Mouse (Mus musculus) intestine, postnatal 0 days (tissue): ENCODE data around the gene Tmem259. TPM values are rescaled to one million over a fixed set of nuclear protein-coding genes. Genes with fewer than 3 reads are reported as not detected.
A peak's percentile ranks its signal among the peaks of the same experiment; 100 is the strongest.

Experiments used
- ATAC-seq: fragments of 200-750 bp; cut with Nextera tagmentation; 2 replicates; pipeline ENCODE4 v1.8.0; 2017; ENCODE audit warnings: mild to moderate bottlenecking, moderate TSS enrichment, moderate library complexity
- H3K27ac ChIP-seq: fragments of 300-500 bp; sonication (generic); 2 replicates; pipeline ENCODE4 v1.5.1; 2014; ENCODE audit warnings: mild to moderate bottlenecking, low read depth, low read length, moderate library complexity
- H3K27me3 ChIP-seq: fragments of 300-500 bp; sonication (generic); replicated peaks from 2 replicates; pipeline ENCODE4 v1.6.1; 2014; ENCODE audit warnings: low read length, mixed read lengths; ENCODE audit not compliant: control insufficient read depth, insufficient read depth
- H3K36me3 ChIP-seq: fragments of 300-500 bp; sonication (generic); 2 replicates; pipeline ENCODE4 v1.6.1; 2014; ENCODE audit warnings: mild to moderate bottlenecking, moderate library complexity; ENCODE audit not compliant: control insufficient read depth, insufficient read depth
- H3K4me1 ChIP-seq: fragments of 300-500 bp; sonication (generic); replicated peaks from 2 replicates; pipeline ENCODE4 v1.6.1; 2014; ENCODE audit warnings: antibody characterized with exemption, low read length, mixed read lengths; ENCODE audit not compliant: control insufficient read depth, insufficient read depth
- H3K4me2 ChIP-seq: fragments of 300-500 bp; sonication (generic); replicated peaks from 2 replicates; pipeline ENCODE4 v1.6.1; 2014; ENCODE audit warnings: low read depth, mild to moderate bottlenecking, moderate library complexity
- H3K4me3 ChIP-seq: fragments of 300-500 bp; sonication (generic); 2 replicates; pipeline ENCODE4 v1.5.1; 2014; ENCODE audit warnings: low read depth, low read length
- H3K9ac ChIP-seq: fragments of 300-500 bp; sonication (generic); 2 replicates; pipeline ENCODE4 v1.6.1; 2014; ENCODE audit warnings: mild to moderate bottlenecking, low read depth, low read length
- H3K9me3 ChIP-seq: fragments of 300-500 bp; sonication (generic); 2 replicates; pipeline ENCODE4 v1.6.1; 2016; ENCODE audit warnings: mixed run types; ENCODE audit not compliant: control insufficient read depth
- CTCF ChIP-seq: sonication (generic); IDR thresholded peaks from 2 replicates; pipeline ENCODE4 v1.5.1; 2016; ENCODE audit warnings: low read depth, mild to moderate bottlenecking, control low read depth, antibody characterized with exemption, moderate library complexity
- WGBS: fragments of 180-500 bp; shearing (Covaris S2); extraction: QIAGEN DNeasy Blood & Tissue Kit; methylation state at CpG from one replicate; pipeline ENCODE4 v1.1.7; 2014; 5-methylcytosine and 5-hydroxymethylcytosine counted together
- polyA plus RNA-seq: library from polyadenylated mRNA; unstranded; fragments of >200 nt; fragmentation: Nextera tagmentation; extraction: Ambion mirVana; gene quantifications from 2 replicates; pipeline ENCODE4 v1.2.1, GENCODE M21; 2015

Gene Tmem259
- polyA plus RNA-seq, 1 experiment from 2014 or later = 24.7 TPM

- Histone ChIP-seq H3K4me3 (no peak overlapping the region), H3K9ac (no peak overlapping the region), H3K4me1 (no peaks in the 10 kb centered on the region), H3K9me3 (no peaks in the 10 kb centered on the region), H3K27ac (no peak overlapping the region), H3K36me3 (no peaks in the 10 kb centered on the region), H3K27me3 (0 out of 2 replicates have a peak, but pooled peaks cover 3% of the 10 kb centered on the region), H3K4me2 (no peak overlapping the region)
- no peak for TF ChIP-seq CTCF
- WGBS = 85% methylated on average over 12 of the region's 12 CpGs
- ATAC-seq = no peak
Observed at GRCm38 (mm10) chr10:80022164-80022563, 38.0 kb upstream of the Tmem259 start.

- no peak for TF ChIP-seq CTCF
- Histone ChIP-seq H3K27ac (no peak overlapping the region), H3K9me3 (no peaks in the 10 kb centered on the region), H3K9ac (no peak overlapping the region), H3K36me3 (no peaks in the 10 kb centered on the region), H3K4me3 (no peak overlapping the region), H3K4me2 (no peak overlapping the region), H3K4me1 (no peaks in the 10 kb centered on the region), H3K27me3 (0 out of 2 replicates have a peak, but pooled peaks cover 3% of the 10 kb centered on the region)
- WGBS = 77% methylated on average over 13 of the region's 13 CpGs
- ATAC-seq = no peak
Observed at GRCm38 (mm10) chr10:80021320-80021641, 37.2 kb upstream of the Tmem259 start.

- no peak overlapping the region for H3K4me3 ChIP-seq
Observed at GRCm38 (mm10) chr10:80020603-80021319, 36.6 kb upstream of the Tmem259 start.

GRCm38 (mm10) chr10:80020191-80020590 is 36.1 kb upstream of the Tmem259 start:
- H3K4me1 ChIP-seq = no peaks in the 10 kb centered on the region
- WGBS = 61% methylated on average over 11 of the region's 11 CpGs

More at GRCm38 (mm10) chr10:80020603-80021319, 36.6 kb upstream of the Tmem259 start:
- H3K27me3 ChIP-seq = 0 out of 2 replicates have a peak, but pooled peaks cover 3% of the 10 kb centered on the region
- no peaks in the 10 kb centered on the region for H3K36me3 ChIP-seq
- no peak for ATAC-seq
- H3K4me2 ChIP-seq = no peak overlapping the region
- TF ChIP-seq CTCF = peak; percentile 22; the same call in 1 of the 2 replicates
- H3K27ac ChIP-seq = no peak overlapping the region
- H3K4me1 ChIP-seq = no peaks in the 10 kb centered on the region
- 79% methylated on average over 18 of the region's 18 CpGs for WGBS
- H3K9ac ChIP-seq = no peak overlapping the region
- H3K9me3 ChIP-seq = no peaks in the 10 kb centered on the region

GRCm38 (mm10) chr10:80019471-80020131 is 35.5 kb upstream of the Tmem259 start:
- 0 out of 2 replicates have a peak, but pooled peaks cover 3% of the 10 kb centered on the region for H3K27me3 ChIP-seq
- no peaks in the 10 kb centered on the region for H3K9me3 ChIP-seq
- peak overlapping the region; percentile 37 for H3K4me2 ChIP-seq
- 26% methylated on average over 20 of the region's 20 CpGs for WGBS
- ATAC-seq = no peak
- peak; percentile 26; the same call in 1 of the 2 replicates for TF ChIP-seq CTCF
- H3K36me3 ChIP-seq = no peaks in the 10 kb centered on the region
- no peak overlapping the region for H3K4me3 ChIP-seq
- H3K27ac ChIP-seq = no peak overlapping the region
- peak overlapping the region; percentile 4; the same call in 1 of the 2 replicates for H3K9ac ChIP-seq
- H3K4me1 ChIP-seq = no peaks in the 10 kb centered on the region

More at GRCm38 (mm10) chr10:80020191-80020590, 36.1 kb upstream of the Tmem259 start:
- no peak for ATAC-seq
- Histone ChIP-seq H3K36me3 (no peaks in the 10 kb centered on the region), H3K9me3 (no peaks in the 10 kb centered on the region), H3K4me2 (no peak overlapping the region), H3K4me3 (no peak overlapping the region), H3K27me3 (0 out of 2 replicates have a peak, but pooled peaks cover 3% of the 10 kb centered on the region), H3K9ac (no peak overlapping the region), H3K27ac (no peak overlapping the region)
- TF ChIP-seq CTCF = no peak

- 0 out of 2 replicates have a peak, but pooled peaks have one; percentile 32 for ATAC-seq
- TF ChIP-seq CTCF = 0 out of 2 replicates have a peak, but pooled peaks have one; percentile 10
- no peak overlapping the region for H3K9ac ChIP-seq
Observed at GRCm38 (mm10) chr10:80018739-80019297, 34.7 kb upstream of the Tmem259 start.

More at GRCm38 (mm10) chr10:80018739-80019297, 34.7 kb upstream of the Tmem259 start:
- no peaks in the 10 kb centered on the region for H3K9me3 ChIP-seq
- peaks cover 9% of the 10 kb centered on the region; the same call in 1 of the 2 replicates for H3K27me3 ChIP-seq
- WGBS = 5% methylated on average over 14 of the region's 15 CpGs
- peak overlapping the region; percentile 37; the same call in 1 of the 2 replicates for H3K4me2 ChIP-seq
- no peak overlapping the region for H3K4me3 ChIP-seq
- no peak overlapping the region for H3K27ac ChIP-seq
- no peaks in the 10 kb centered on the region for H3K4me1 ChIP-seq
- H3K36me3 ChIP-seq = no peaks in the 10 kb centered on the region
